Mouse (Mus musculus): Measurements from ENCODE around the gene Ddx19a. TPM values are rescaled to one million over a fixed set of nuclear protein-coding genes. Genes with fewer than 3 reads are reported as not detected.

Ddx19a gene
- total and polyA plus RNA-seq, 3 experiments, result 45.1 to 207 (median 81.1) TPM

- peaks cover 68% of the 10 kb centered on the region for H3K36me3 ChIP-seq (replicated peaks)
- peak; percentile 78 for DNase-seq (ENCODE audit: low spot score)
- H3K4me3 ChIP-seq (ENCODE audit: low read depth, low read length), result no peak overlapping the region; the same call in 1 of the 2 replicates
- H3K9me3 ChIP-seq (replicated peaks), result no peaks in the 10 kb centered on the region
- H3K4me1 ChIP-seq (ENCODE audit: insufficient read depth, low read depth, low read length), result peaks cover 94% of the 10 kb centered on the region
- peak; percentile 79 for ATAC-seq (ENCODE audit: extremely low read depth, insufficient number of reproducible peaks, low FRiP score, poor library complexity, severe bottlenecking)
- TF ChIP-seq GATA1 (IDR thresholded peaks at IDR 0.05; ENCODE audit: borderline replicate concordance, low read length) (no peak), TAL1 (conservative IDR thresholded peaks at IDR 0.05; ENCODE audit: low read depth, low read length) (peak; percentile 97)
- no peaks in the 10 kb centered on the region for H3K27me3 ChIP-seq (ENCODE audit: insufficient read depth, low read length)
Measured at GRCm38 (mm10) chr8:110929066-110929465, 68.5 kb downstream of the Ddx19a start.

- Histone ChIP-seq H3K9me3 (replicated peaks) (no peaks in the 10 kb centered on the region), H3K4me1 (ENCODE audit: insufficient read depth, low read depth, low read length) (peaks cover 94% of the 10 kb centered on the region), H3K4me3 (ENCODE audit: low read depth, low read length) (peak overlapping the region; percentile 65; the same call in 1 of the 2 replicates), H3K36me3 (replicated peaks) (peaks cover 68% of the 10 kb centered on the region), H3K27me3 (ENCODE audit: insufficient read depth, low read length) (no peaks in the 10 kb centered on the region)
- DNase-seq (ENCODE audit: low spot score) (peak; percentile 33), ATAC-seq (ENCODE audit: extremely low read depth, insufficient number of reproducible peaks, low FRiP score, poor library complexity, severe bottlenecking) (no peak)
- TF ChIP-seq CTCF (IDR thresholded peaks at IDR 0.05; ENCODE audit: low read depth, low read length), result no peak
- no peak for TF ChIP-seq GATA1 (IDR thresholded peaks at IDR 0.05; ENCODE audit: borderline replicate concordance, low read length)
- no peak for TF ChIP-seq POLR2AphosphoS5 (IDR thresholded peaks at IDR 0.05; ENCODE audit: insufficient replicate concordance, low read depth, low read length)
- no peak for TF ChIP-seq GATA2 (IDR thresholded peaks at IDR 0.05; ENCODE audit: borderline replicate concordance, low read depth, low read length)
- TF ChIP-seq TAL1 (conservative IDR thresholded peaks at IDR 0.05; ENCODE audit: low read depth, low read length), result no peak
Measured at GRCm38 (mm10) chr8:110928435-110928834, 69.2 kb downstream of the Ddx19a start.

- peaks cover 94% of the 10 kb centered on the region for H3K4me1 ChIP-seq (ENCODE audit: insufficient read depth, low read depth, low read length)
- no peaks in the 10 kb centered on the region for H3K27me3 ChIP-seq (ENCODE audit: insufficient read depth, low read length)
- peak overlapping the region; percentile 62; the same call in 1 of the 2 replicates for H3K4me3 ChIP-seq (ENCODE audit: low read depth, low read length)
- ATAC-seq (ENCODE audit: extremely low read depth, insufficient number of reproducible peaks, low FRiP score, poor library complexity, severe bottlenecking) (no peak), DNase-seq (ENCODE audit: low spot score) (peak; percentile 40)
- H3K9me3 ChIP-seq (replicated peaks), result no peaks in the 10 kb centered on the region
- H3K36me3 ChIP-seq (replicated peaks), result peaks cover 75% of the 10 kb centered on the region
- TF ChIP-seq CTCF (IDR thresholded peaks at IDR 0.05; ENCODE audit: low read depth, low read length), result no peak
- TF ChIP-seq POLR2AphosphoS5 (IDR thresholded peaks at IDR 0.05; ENCODE audit: insufficient replicate concordance, low read depth, low read length), result no peak
- TF ChIP-seq TAL1 (conservative IDR thresholded peaks at IDR 0.05; ENCODE audit: low read depth, low read length), result no peak
Measured at GRCm38 (mm10) chr8:110926690-110927089, 70.9 kb downstream of the Ddx19a start.

GRCm38 (mm10) chr8:110925691-110926140 lies 71.9 kb downstream of the Ddx19a start:
- no peak for ATAC-seq (ENCODE audit: extremely low read depth, insufficient number of reproducible peaks, low FRiP score, poor library complexity, severe bottlenecking)
- Histone ChIP-seq H3K9me3 (replicated peaks) (no peaks in the 10 kb centered on the region), H3K36me3 (replicated peaks) (peaks cover 70% of the 10 kb centered on the region), H3K4me3 (ENCODE audit: low read depth, low read length) (peak overlapping the region; percentile 23; the same call in 1 of the 2 replicates), H3K4me1 (ENCODE audit: insufficient read depth, low read depth, low read length) (peaks cover 94% of the 10 kb centered on the region), H3K27me3 (ENCODE audit: insufficient read depth, low read length) (no peaks in the 10 kb centered on the region)
- no peak for DNase-seq (ENCODE audit: low spot score)
- TF ChIP-seq GATA2 (IDR thresholded peaks at IDR 0.05; ENCODE audit: borderline replicate concordance, low read depth, low read length) (no peak), TAL1 (conservative IDR thresholded peaks at IDR 0.05; ENCODE audit: low read depth, low read length) (no peak), POLR2AphosphoS5 (IDR thresholded peaks at IDR 0.05; ENCODE audit: insufficient replicate concordance, low read depth, low read length) (no peak), CTCF (IDR thresholded peaks at IDR 0.05; ENCODE audit: low read depth, low read length) (no peak), GATA1 (IDR thresholded peaks at IDR 0.05; ENCODE audit: borderline replicate concordance, low read length) (no peak)

Other genes with a start within 250 kb of the Ddx19a start
- not detected in 2 replicates for gene Il34, start 191.9 kb downstream of the Ddx19a start, total RNA-seq (2014; fragmentation: Nextera tagmentation)
- not detected in 2 replicates for gene Il34, start 191.9 kb downstream of the Ddx19a start, total RNA-seq (2017)
- not detected in 2 replicates for gene Il34, start 191.9 kb downstream of the Ddx19a start, polyA plus RNA-seq (2012)
- 24.1 and 32.8 TPM in 2 replicates for gene Cog4, start 151.2 kb downstream of the Ddx19a start, total RNA-seq (2014; fragmentation: Nextera tagmentation)
- gene Cog4, start 151.2 kb downstream of the Ddx19a start, total RNA-seq (2017), result 45.6 and 46.3 TPM in 2 replicates
- 17.7 and 20.2 TPM in 2 replicates for gene Cog4, start 151.2 kb downstream of the Ddx19a start, polyA plus RNA-seq (2012)
- gene Sf3b3, start 151.0 kb downstream of the Ddx19a start, total RNA-seq (2014; fragmentation: Nextera tagmentation), result 173 and 176 TPM in 2 replicates
- gene Sf3b3, start 151.0 kb downstream of the Ddx19a start, total RNA-seq (2017), result 192 and 201 TPM in 2 replicates
- gene Sf3b3, start 151.0 kb downstream of the Ddx19a start, polyA plus RNA-seq (2012), result 10.1 and 13.6 TPM in 2 replicates
- gene Fuk, start 95.3 kb downstream of the Ddx19a start, total RNA-seq (2014; fragmentation: Nextera tagmentation), result 6.8 and 7.1 TPM in 2 replicates
- gene Fuk, start 95.3 kb downstream of the Ddx19a start, total RNA-seq (2017), result 8.9 and 9.8 TPM in 2 replicates
- gene Fuk, start 95.3 kb downstream of the Ddx19a start, polyA plus RNA-seq (2012), result 15.6 and 17.5 TPM in 2 replicates
- 94.4 and 95.8 TPM in 2 replicates for gene St3gal2, start 77.9 kb downstream of the Ddx19a start, total RNA-seq (2014; fragmentation: Nextera tagmentation)
- gene St3gal2, start 77.9 kb downstream of the Ddx19a start, total RNA-seq (2017), result 22.8 and 23.1 TPM in 2 replicates
- gene St3gal2, start 77.9 kb downstream of the Ddx19a start, polyA plus RNA-seq (2012), result 115 and 124 TPM in 2 replicates
- gene Ddx19b, start 34.0 kb upstream of the Ddx19a start, total RNA-seq (2014; fragmentation: Nextera tagmentation), result 17.4 and 18.8 TPM in 2 replicates
- gene Ddx19b, start 34.0 kb upstream of the Ddx19a start, total RNA-seq (2017), result 21.7 and 21.9 TPM in 2 replicates
- gene Ddx19b, start 34.0 kb upstream of the Ddx19a start, polyA plus RNA-seq (2012), result 5.1 and 6.3 TPM in 2 replicates
- 126 and 131 TPM in 2 replicates for gene Aars, start 35.3 kb upstream of the Ddx19a start, total RNA-seq (2014; fragmentation: Nextera tagmentation)
- gene Aars, start 35.3 kb upstream of the Ddx19a start, total RNA-seq (2017), result 77.0 and 81.8 TPM in 2 replicates
- 37.3 and 56.4 TPM in 2 replicates for gene Aars, start 35.3 kb upstream of the Ddx19a start, polyA plus RNA-seq (2012)
- gene Exosc6, start 58.5 kb upstream of the Ddx19a start, total RNA-seq (2014; fragmentation: Nextera tagmentation), result not detected in 2 replicates
- 13.9 and 17.0 TPM in 2 replicates for gene Exosc6, start 58.5 kb upstream of the Ddx19a start, total RNA-seq (2017)
- 88.0 and 119 TPM in 2 replicates for gene Exosc6, start 58.5 kb upstream of the Ddx19a start, polyA plus RNA-seq (2012)
- gene Clec18a, start 94.6 kb upstream of the Ddx19a start, total RNA-seq (2014; fragmentation: Nextera tagmentation), result not detected in 2 replicates
- gene Clec18a, start 94.6 kb upstream of the Ddx19a start, total RNA-seq (2017), result 0.05 and 0.06 TPM in 2 replicates
- gene Clec18a, start 94.6 kb upstream of the Ddx19a start, polyA plus RNA-seq (2012), result not detected in 2 replicates
- 14.0 and 15.7 TPM in 2 replicates for gene Pdpr, start 96.8 kb upstream of the Ddx19a start, total RNA-seq (2014; fragmentation: Nextera tagmentation)
- 19.4 and 20.5 TPM in 2 replicates for gene Pdpr, start 96.8 kb upstream of the Ddx19a start, total RNA-seq (2017)
- gene Pdpr, start 96.8 kb upstream of the Ddx19a start, polyA plus RNA-seq (2012), result 8.7 and 9.5 TPM in 2 replicates

All from G1E (cell line).